Mouse (Mus musculus): ENCODE results near the gene Trpm5.

The Trpm5 gene

DNA sequence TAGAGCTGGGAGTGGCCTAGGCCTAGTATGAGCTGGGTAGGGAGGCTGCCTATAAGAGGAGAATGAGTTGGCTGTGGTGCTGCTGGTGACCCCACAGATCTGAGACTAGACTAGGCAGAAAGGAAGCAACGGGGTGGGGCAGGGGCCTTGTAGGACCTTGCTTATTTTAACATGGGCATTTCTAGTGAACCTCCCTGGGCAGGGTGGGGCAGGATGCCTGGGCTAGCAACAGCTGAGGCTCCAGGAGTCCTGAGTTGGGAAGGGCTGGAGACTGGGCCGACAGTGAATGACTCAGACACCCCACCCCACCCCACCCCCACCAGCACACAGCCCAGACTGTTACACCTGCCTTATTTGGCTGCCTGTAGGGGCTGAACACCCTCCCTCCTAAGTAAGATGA lies 31.7 kb downstream of the Trpm5 start:
- intact Hi-C loops (cut with DNase I), result no loop called here

DNA sequence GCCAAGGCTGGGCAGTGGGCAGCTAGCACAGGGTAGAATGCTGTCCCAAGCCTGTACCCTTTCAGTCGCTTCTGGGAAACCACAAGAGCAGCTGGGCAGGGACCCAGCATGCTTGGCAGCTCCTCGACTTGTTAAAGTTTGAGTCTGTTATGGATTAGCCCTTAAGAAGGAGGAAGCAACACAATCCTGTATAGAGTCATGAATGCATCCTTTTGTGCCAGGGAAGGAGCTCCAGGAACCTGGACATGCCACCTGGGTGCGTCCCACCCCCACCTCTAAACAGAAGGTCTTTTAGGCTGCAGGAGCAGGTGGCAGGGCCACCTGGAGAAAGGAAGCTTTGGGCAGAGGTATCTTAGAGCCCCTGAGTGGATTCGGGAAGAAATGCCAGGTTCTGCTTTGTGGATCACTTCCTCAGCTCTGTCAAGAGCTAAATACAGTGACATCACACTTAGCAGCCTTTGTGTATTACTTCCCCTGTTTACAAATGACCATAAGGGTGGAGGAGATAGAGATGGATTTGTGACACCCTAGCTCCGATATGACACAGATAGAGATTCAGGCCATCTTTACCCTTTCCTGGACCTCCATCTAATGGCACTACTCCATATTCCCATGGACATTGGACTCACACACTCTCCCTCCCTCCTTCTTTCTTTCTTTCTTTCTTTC lies 35.1 kb downstream of the Trpm5 start:
- intact Hi-C loops (cut with DNase I), result no loop called here

- intact Hi-C loops (cut with DNase I), result no loop called here
These were observed 36.2 kb downstream of the Trpm5 start for GRCm38 (mm10) chr7:143058221-143058697.

GRCm38 (mm10) chr7:143057667-143058220 lies 36.7 kb downstream of the Trpm5 start:
- intact Hi-C loops (cut with DNase I), result no loop called here

DNA sequence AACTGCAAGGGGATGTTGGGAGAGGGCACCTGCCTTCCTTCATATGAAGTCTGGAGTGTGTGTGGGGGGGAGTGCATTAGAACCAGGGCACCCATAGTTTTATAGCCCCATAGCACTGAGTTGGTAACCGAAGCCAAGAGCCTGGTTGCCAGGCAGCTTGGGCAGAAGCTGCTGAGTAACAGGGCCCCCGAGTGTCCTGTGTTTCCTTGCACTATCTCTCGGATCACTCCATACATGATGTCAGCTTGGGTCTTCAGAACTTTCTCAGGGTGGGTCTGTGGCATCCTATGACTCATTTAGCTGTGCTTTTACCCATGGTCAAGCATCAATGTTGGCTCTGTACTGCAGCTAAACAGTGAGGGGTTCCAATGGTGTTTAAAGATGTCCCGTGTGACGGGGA lies 37.4 kb downstream of the Trpm5 start:
- intact Hi-C loops (cut with DNase I), result no loop called here

GRCm38 (mm10) chr7:143055499-143056186 lies 38.8 kb downstream of the Trpm5 start:
- intact Hi-C loops (cut with DNase I), result no loop called here

DNA sequence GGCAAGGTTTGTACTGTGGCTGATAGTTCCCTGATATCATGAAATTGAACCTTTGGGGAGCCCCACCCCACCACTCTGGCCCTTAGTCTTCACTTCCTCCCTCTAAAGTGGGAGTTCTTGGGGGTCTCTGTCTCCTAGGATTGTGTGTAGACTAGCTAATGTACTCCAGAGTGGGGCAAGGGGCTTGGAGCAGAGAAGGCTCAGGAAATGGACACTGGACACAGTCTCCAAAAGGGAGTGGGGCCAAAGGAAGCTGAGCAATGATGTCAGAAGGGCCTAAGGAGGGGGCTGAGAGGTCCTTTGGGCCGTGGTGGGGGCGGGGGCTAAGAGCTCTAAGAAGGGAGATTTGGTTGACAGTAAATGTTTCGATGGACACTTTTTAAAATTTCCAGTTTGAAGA lies 39.4 kb downstream of the Trpm5 start:
- intact Hi-C loops (cut with DNase I), result no loop called here

GRCm38 (mm10) chr7:143054612-143054965 lies 39.9 kb downstream of the Trpm5 start:
- intact Hi-C loops (cut with DNase I), result loop anchor here (5.0 kb wide), 1 partner anchor 47 kb away; the partner anchor contains the start of gene Tspan32

GRCm38 (mm10) chr7:143053961-143054611 lies 40.4 kb downstream of the Trpm5 start:
- intact Hi-C loops (cut with DNase I), result loop anchor here (5.0 kb wide), 1 partner anchor 47 kb away; the partner anchor contains the start of gene Tspan32

GRCm38 (mm10) chr7:143053008-143053899 lies 41.2 kb downstream of the Trpm5 start:
- intact Hi-C loops (cut with DNase I), result loop anchor here (5.0 kb wide), 1 partner anchor 46 kb away; the partner anchor contains the start of gene Tspan32

GRCm38 (mm10) chr7:143052626-143053007 lies 41.8 kb downstream of the Trpm5 start, which contains the start of gene Cd81:
Gene Cd81, plus strand, starts transcription at chr7:143052739.
- intact Hi-C loops (cut with DNase I), result loop anchor here (5.0 kb wide), 1 partner anchor 45 kb away; the partner anchor contains the start of gene Tspan32

GRCm38 (mm10) chr7:143051316-143051715 lies 43.1 kb downstream of the Trpm5 start:
- intact Hi-C loops (cut with DNase I), result loop anchor here (5.0 kb wide), 1 partner anchor 44 kb away; the partner anchor contains the start of gene Tspan32

GRCm38 (mm10) chr7:143049841-143050816 lies 44.3 kb downstream of the Trpm5 start:
- intact Hi-C loops (cut with DNase I), result loop anchor here (5.0 kb wide), 1 partner anchor 43 kb away; the partner anchor contains the start of gene Tspan32

DNA sequence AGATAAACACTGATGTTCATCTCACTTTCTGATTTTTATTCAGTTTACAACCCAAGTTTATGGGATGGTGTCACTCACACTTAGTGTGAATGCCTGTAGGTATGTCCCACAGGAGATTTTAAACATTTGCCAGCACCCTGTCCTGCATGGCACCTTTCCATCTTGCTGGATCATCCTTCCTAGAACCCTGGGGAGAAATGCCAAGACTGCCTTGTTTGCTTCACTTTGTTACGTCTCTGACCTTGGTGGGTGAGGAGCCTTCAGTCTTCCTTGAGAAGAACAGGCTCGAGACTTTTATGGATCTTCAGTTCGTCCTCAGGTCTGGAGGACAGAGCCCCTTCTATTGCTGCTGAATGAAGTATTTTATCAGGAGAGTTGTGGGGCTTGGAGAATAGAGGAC lies 45.1 kb downstream of the Trpm5 start:
- intact Hi-C loops (cut with DNase I), result no loop called here

GRCm38 (mm10) chr7:143046358-143046757 lies 48.1 kb downstream of the Trpm5 start:
- intact Hi-C loops (cut with DNase I), result no loop called here

DNA sequence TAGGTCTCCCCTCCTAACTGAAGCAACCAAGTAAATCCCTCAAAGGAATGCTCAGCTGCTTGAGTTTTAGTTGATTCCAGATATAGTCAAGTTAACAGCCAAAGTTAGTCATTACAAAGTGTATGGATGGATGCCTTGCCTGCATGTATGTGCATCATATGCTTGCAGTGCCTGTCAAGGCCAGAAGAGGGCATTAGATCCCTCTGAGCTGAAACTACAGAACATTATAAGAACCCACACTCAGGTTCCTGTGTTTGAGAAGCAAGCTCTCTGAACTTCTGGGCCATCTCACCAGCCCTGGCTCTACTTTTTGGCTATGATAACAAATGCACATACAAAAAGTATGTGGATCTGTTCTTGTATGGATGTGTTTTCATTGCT lies 49.6 kb downstream of the Trpm5 start:
- intact Hi-C loops (cut with DNase I), result no loop called here

DNA sequence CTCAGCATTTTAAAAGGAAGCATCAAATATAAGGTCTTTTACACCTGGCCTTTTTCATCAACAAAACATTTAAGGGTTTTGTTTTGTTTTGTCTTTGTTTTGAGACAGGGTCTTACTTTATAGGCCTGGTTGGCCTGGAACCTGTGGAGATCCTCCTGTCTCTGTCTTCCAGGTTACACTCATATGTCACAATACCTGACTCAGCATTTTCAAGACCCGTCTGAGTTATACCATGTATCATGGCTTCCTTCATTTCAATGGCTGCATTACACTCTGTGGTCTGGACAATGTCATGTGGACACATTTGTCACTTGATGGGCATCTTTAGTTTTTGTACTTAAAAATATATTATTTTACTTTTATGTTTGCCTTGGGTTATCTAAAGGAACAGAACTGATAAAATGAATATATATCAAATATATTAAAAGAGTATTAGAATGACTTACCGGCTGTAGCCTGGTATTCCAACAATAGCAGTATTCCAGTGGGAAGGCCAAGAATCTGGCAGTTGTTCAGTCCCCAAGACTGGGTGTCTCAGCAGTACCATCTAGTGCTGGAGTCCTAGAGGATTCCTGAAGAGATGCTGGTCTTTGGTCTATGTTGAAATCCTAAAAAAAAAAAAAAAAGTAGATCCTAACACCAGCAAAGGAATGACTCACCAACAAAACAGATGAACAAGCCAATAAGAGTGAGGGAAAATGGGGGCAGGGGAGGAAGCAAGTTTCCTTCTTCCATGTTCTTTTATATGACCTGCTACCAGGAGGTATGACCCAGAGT lies 50.2 kb downstream of the Trpm5 start:
- intact Hi-C loops (cut with DNase I), result no loop called here

DNA sequence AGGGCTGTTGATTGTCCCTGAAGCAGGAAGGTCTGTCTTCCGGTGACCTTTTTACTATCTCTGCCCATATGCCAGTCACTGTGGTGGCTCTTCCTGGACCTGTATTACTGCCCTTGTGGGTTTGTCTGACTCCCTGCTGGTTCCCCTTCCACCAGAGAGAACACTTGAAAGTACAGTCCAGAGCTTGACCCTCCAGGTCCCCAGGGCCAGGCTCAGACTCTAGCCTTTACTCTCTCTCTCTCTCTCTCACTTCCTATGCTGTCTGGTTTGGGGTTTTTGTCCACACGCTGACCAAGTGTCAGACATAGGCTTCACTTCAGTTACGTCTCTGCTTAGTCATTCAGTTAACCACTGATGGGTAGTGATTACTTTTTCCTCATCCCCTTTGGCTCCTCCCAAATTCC lies 51.5 kb downstream of the Trpm5 start:
- intact Hi-C loops (cut with DNase I), result no loop called here

DNA sequence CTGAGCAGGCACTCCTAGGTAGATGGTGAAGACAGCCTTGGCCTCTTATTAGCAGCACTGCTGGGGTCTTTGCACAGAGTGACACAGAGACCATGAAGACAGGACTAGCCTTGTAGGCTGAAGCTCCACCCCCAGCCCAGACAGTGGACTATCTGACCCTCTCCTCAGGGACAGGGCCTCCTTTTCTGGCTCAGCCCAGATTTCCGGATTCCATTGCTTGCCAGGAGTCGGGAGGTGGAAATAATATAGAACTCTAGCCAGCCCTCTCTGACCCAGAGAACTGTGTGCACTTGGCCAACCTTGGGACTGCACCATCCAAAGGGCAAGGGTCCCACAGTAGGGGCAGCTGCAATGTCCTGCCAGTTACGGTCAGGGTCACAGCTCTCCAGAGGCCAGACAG lies 52.4 kb downstream of the Trpm5 start:
- intact Hi-C loops (cut with DNase I), result no loop called here

Measured in adrenal gland (tissue).